Mouse (Mus musculus): ENCODE results near the gene Med16.

GRCm38 (mm10) chr10:79917532-79918100 is 8.9 kb upstream of the Med16 start:
- TF ChIP-seq CHD1 (IDR thresholded peaks at IDR 0.05; ENCODE audit: low read depth, low read length) (no peak), CTCF (conservative IDR thresholded peaks at IDR 0.05 in 1 of 2, IDR thresholded peaks at IDR 0.05 in 1 of 2; ENCODE audit: low read depth in 2 of 2, low read length in 2 of 2) (no peak), HCFC1 (IDR thresholded peaks at IDR 0.05; ENCODE audit: low read depth, low read length) (no peak), POLR2A (IDR thresholded peaks at IDR 0.05; ENCODE audit: low read depth, low read length) (no peak), BHLHE40 (IDR thresholded peaks at IDR 0.05; ENCODE audit: low read depth, low read length) (no peak), EP300 (IDR thresholded peaks at IDR 0.05; ENCODE audit: low read length) (no peak), TBP (conservative IDR thresholded peaks at IDR 0.05; ENCODE audit: low read depth, low read length) (no peak), KAT2A (IDR thresholded peaks at IDR 0.05; ENCODE audit: insufficient replicate concordance, low read length) (no peak), ELF1 (IDR thresholded peaks at IDR 0.05; ENCODE audit: low read depth, low read length) (no peak), MAZ (IDR thresholded peaks at IDR 0.05; ENCODE audit: low read depth, low read length) (no peak)
